Mouse (Mus musculus): ENCODE measurements around the gene Higd1a.

Higd1a gene

GRCm38 (mm10) chr9:121880840-121881239, 22.7 kb upstream of the Higd1a start:
- in situ Hi-C loops (cut with MboI, MseI) = no loop called here

- in situ Hi-C loops (cut with MboI, MseI) = no loop called here
Measured at GRCm38 (mm10) chr9:121877052-121877740, 19.0 kb upstream of the Higd1a start.

- in situ Hi-C loops (cut with MboI, MseI) = loop anchor here in 1 of 2 experiments (25.0 kb wide), 1 partner anchor 1739 kb away; no protein-coding TSS in a partner anchor
Measured at GRCm38 (mm10) chr9:121873578-121873977, 15.4 kb upstream of the Higd1a start.

- in situ Hi-C loops (cut with MboI, MseI) = loop anchor here in 1 of 2 experiments (25.0 kb wide), 1 partner anchor 1740 kb away; no protein-coding TSS in a partner anchor
Measured at GRCm38 (mm10) chr9:121872062-121872683, 14.0 kb upstream of the Higd1a start.

GRCm38 (mm10) chr9:121869973-121870515, 11.9 kb upstream of the Higd1a start:
- in situ Hi-C loops (cut with MboI, MseI) = loop anchor here in 1 of 2 experiments (25.0 kb wide), 1 partner anchor 1742 kb away; no protein-coding TSS in a partner anchor

GRCm38 (mm10) chr9:121869432-121869831, 11.3 kb upstream of the Higd1a start:
- in situ Hi-C loops (cut with MboI, MseI) = loop anchor here in 1 of 2 experiments (25.0 kb wide), 1 partner anchor 1743 kb away; no protein-coding TSS in a partner anchor

GRCm38 (mm10) chr9:121868236-121868635, 10.1 kb upstream of the Higd1a start:
- in situ Hi-C loops (cut with MboI, MseI) = loop anchor here in 1 of 2 experiments (25.0 kb wide), 1 partner anchor 1744 kb away; no protein-coding TSS in a partner anchor

- in situ Hi-C loops (cut with MboI, MseI) = loop anchor here in 1 of 2 experiments (25.0 kb wide), 1 partner anchor 1745 kb away; no protein-coding TSS in a partner anchor
Measured at GRCm38 (mm10) chr9:121867632-121868031, 9.5 kb upstream of the Higd1a start.

- in situ Hi-C loops (cut with MboI, MseI) = loop anchor here in 1 of 2 experiments (25.0 kb wide), 1 partner anchor 1747 kb away; no protein-coding TSS in a partner anchor
Measured at GRCm38 (mm10) chr9:121865425-121866008, 7.4 kb upstream of the Higd1a start.

- in situ Hi-C loops (cut with MboI, MseI) = loop anchor here in 1 of 2 experiments (25.0 kb wide), 1 partner anchor 1747 kb away; no protein-coding TSS in a partner anchor
Measured at GRCm38 (mm10) chr9:121864837-121865236, 6.7 kb upstream of the Higd1a start.

- in situ Hi-C loops (cut with MboI, MseI) = loop anchor here in 1 of 2 experiments (25.0 kb wide), 1 partner anchor 1751 kb away; no protein-coding TSS in a partner anchor
Measured at GRCm38 (mm10) chr9:121860921-121861320, 2.8 kb upstream of the Higd1a start.

- in situ Hi-C loops (cut with MboI, MseI) = loop anchor here in 1 of 2 experiments (25.0 kb wide), 1 partner anchor 1753 kb away; no protein-coding TSS in a partner anchor
Measured at GRCm38 (mm10) chr9:121859345-121859744, 1.2 kb upstream of the Higd1a start.

- in situ Hi-C loops (cut with MboI, MseI) = loop anchor here in 1 of 2 experiments (25.0 kb wide), 1 partner anchor 1755 kb away; no protein-coding TSS in a partner anchor
Measured at GRCm38 (mm10) chr9:121857474-121858152, 549 bp downstream of the Higd1a start.

GRCm38 (mm10) chr9:121856649-121857416, 1.3 kb downstream of the Higd1a start:
- in situ Hi-C loops (cut with MboI, MseI) = loop anchor here in 1 of 2 experiments (25.0 kb wide), 1 partner anchor 1755 kb away; no protein-coding TSS in a partner anchor

GRCm38 (mm10) chr9:121854246-121854645, 3.9 kb downstream of the Higd1a start:
- in situ Hi-C loops (cut with MboI, MseI) = loop anchor here in 1 of 2 experiments (25.0 kb wide), 1 partner anchor 1758 kb away; no protein-coding TSS in a partner anchor

- in situ Hi-C loops (cut with MboI, MseI) = no loop called here
Measured at GRCm38 (mm10) chr9:121847842-121848241, 10.3 kb downstream of the Higd1a start.

GRCm38 (mm10) chr9:121847138-121847537, 11.0 kb downstream of the Higd1a start:
- in situ Hi-C loops (cut with MboI, MseI) = no loop called here

- in situ Hi-C loops (cut with MboI, MseI) = no loop called here
Measured at GRCm38 (mm10) chr9:121846526-121847118, 11.5 kb downstream of the Higd1a start.

GRCm38 (mm10) chr9:121842914-121843313, 15.2 kb downstream of the Higd1a start:
- in situ Hi-C loops (cut with MboI, MseI) = no loop called here
